8 mouse cellular contexts compared by ENCODE assay signal in the genomic region with DNA sequence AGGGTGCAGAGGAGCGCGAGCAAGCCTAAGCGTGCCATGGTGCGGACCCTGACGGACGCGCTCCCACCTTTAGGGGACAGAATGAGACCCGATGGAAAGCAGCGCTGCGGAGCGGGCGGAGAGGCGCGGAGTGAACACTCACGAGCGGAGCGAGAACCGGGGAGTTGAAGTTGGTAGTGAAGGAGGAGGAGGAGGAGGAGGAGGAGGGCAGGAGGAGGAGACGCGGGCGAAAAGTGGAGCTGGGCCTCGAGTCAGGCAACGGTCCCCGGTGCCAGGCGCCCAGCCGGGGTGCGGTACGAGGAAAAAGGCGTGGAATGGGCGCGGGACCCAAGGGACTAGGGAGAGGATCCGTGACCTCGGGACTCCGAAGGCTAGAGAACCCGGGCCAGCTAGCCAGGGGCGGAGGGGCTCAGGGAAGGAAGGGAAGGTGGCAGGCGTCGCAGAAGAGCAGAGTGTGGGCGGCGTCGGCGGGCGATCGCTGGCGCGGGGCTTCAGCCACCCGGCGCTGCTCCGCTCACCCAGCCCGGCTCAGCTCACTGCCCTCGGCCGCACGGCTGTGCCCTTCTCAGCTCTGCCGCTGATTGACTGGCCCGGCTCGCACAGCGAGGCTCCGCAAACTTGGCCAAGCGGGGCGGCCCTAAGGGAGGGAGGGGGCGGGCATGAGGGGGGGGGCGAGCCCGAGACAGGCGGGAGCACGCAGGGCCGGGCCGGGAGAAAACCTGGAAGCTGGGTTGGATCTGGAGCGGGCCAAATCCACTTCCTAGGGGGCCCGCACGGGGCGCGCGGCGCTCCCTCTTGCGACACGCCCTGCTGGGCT. TPM values are rescaled to one million over a fixed set of nuclear protein-coding genes. Genes with fewer than 3 reads are reported as not detected.
DNase-seq lines count a peak whose midpoint lies in the region; ATAC-seq and TF ChIP-seq lines count a peak whose summit lies in the region.

A gene (minus strand): TSS at position 515 of the 817 bp plus-strand sequence.

- peaks cover 4% of the 10 kb centered on the region; the same call in 1 of the 2 replicates for H3K4me1 ChIP-seq in forebrain, embryonic 16.5 days (replicated peaks; ENCODE audit: control insufficient read depth, insufficient read depth, low read length)
- H3K4me1 ChIP-seq in lung, embryonic 14.5 days (ENCODE audit: insufficient read depth), result no peaks in the 10 kb centered on the region

- H3K27ac ChIP-seq in forebrain, embryonic 16.5 days (ENCODE audit: low read length), result peak within 1 kb of the TSS; percentile 41; the same call in 1 of the 2 replicates
- H3K27ac ChIP-seq in lung, embryonic 14.5 days (ENCODE audit: low read depth), result peak within 1 kb of the TSS; percentile 54

- no peaks in the 10 kb centered on the region for H3K36me3 ChIP-seq in forebrain, embryonic 16.5 days (ENCODE audit: control insufficient read depth, insufficient read depth)
- H3K36me3 ChIP-seq in lung, embryonic 14.5 days (ENCODE audit: insufficient read depth), result no peaks in the 10 kb centered on the region

- intact Hi-C loops in heart, postnatal 36 days (cut with DNase I), result loop anchor here (1.0 to 10.0 kb wide), 5 partner anchors 28 to 210 kb away; no protein-coding TSS in a partner anchor

- peak within 1 kb of the TSS; percentile 67 for H3K4me2 ChIP-seq in forebrain, embryonic 16.5 days (ENCODE audit: low read length)
- H3K4me2 ChIP-seq in lung, embryonic 14.5 days, result peak within 1 kb of the TSS; percentile 68

- TF ChIP-seq CTCF in lung, embryonic 14.5 days (IDR thresholded peaks at IDR 0.05; ENCODE audit: low read depth), result no peak; the same call in 1 of the 2 replicates

- peak; percentile 93 for ATAC-seq in forebrain, embryonic 16.5 days
- peak; percentile 95 for ATAC-seq in lung, embryonic 14.5 days (ENCODE audit: insufficient read depth)

- H3K27me3 ChIP-seq in forebrain, embryonic 16.5 days (replicated peaks; ENCODE audit: control insufficient read depth, insufficient read depth, low read length), result no peaks in the 10 kb centered on the region; the same call in 1 of the 2 replicates
- H3K27me3 ChIP-seq in lung, embryonic 14.5 days (ENCODE audit: insufficient read depth, low read length), result no peaks in the 10 kb centered on the region

- DNase-seq in NIH3T3 (ENCODE audit: low read depth), result peak; percentile 86
- DNase-seq in cerebellum, adult 18-20 months, result peak; percentile 1 to 22
- DNase-seq in heart, postnatal 36 days, result peak; percentile 69 to 76
- DNase-seq in layer of hippocampus, adult 18-20 months (ENCODE audit: low spot score in 2 of 2), result peak in 1 of 2 experiments; percentile 67
- peak; percentile 88 for DNase-seq in lung, embryonic 14.5 days
- DNase-seq in ovary, postnatal 14 days (ENCODE audit: low spot score), result peak; percentile 53
- peak; percentile 77 for DNase-seq in yolk sac, embryonic 10.5 days (ENCODE audit: low spot score)

- no peaks in the 10 kb centered on the region for H3K9me3 ChIP-seq in forebrain, embryonic 16.5 days (ENCODE audit: control insufficient read depth, low read length)
- H3K9me3 ChIP-seq in lung, embryonic 14.5 days (ENCODE audit: low read depth, low read length), result no peaks in the 10 kb centered on the region

- peak within 1 kb of the TSS; percentile 50 for H3K4me3 ChIP-seq in forebrain, embryonic 16.5 days (replicated peaks; ENCODE audit: low read length)
- peak within 1 kb of the TSS; percentile 53 for H3K4me3 ChIP-seq in lung, embryonic 14.5 days (ENCODE audit: low read depth, low read length)

- 18% methylated on average over 47 of the region's 76 CpGs for WGBS in forebrain, embryonic 16.5 days
- 15% methylated on average over 49 of the region's 76 CpGs for WGBS in lung, embryonic 14.5 days

- H3K9ac ChIP-seq in forebrain, embryonic 16.5 days (replicated peaks; ENCODE audit: low read depth, low read length), result peak within 1 kb of the TSS; percentile 66
- H3K9ac ChIP-seq in lung, embryonic 14.5 days, result peak within 1 kb of the TSS; percentile 66

RNA-seq across cellular contexts. Expression of the gene that starts here (rescaled TPM):
- 31.3 and 39.5 TPM in 2 replicates for polyA plus RNA-seq in forebrain, embryonic 16.5 days (2015; fragmentation: Nextera tagmentation; extraction: Ambion mirVana)
- total RNA-seq in heart, postnatal 36 days (2021), result 10 to 100 TPM; 38.4 to 42.0 TPM
- 10 to 100 TPM; 52.4 to 54.6 TPM for total RNA-seq in layer of hippocampus, adult 18-20 months (2021)
- polyA plus RNA-seq in lung, embryonic 14.5 days (2014; fragmentation: Nextera tagmentation; extraction: Ambion mirVana), result 36.2 and 36.6 TPM in 2 replicates
